Mouse (Mus musculus) lung, embryonic 14.5 days (tissue): Measurements from ENCODE around the gene Dgkh. TPM values are rescaled to one million over a fixed set of nuclear protein-coding genes. Genes with fewer than 3 reads are reported as not detected.
A peak's percentile ranks its signal among the peaks of the same experiment; 100 is the strongest.

Experiments
- ATAC-seq: fragments of 200-750 bp; cut with Nextera tagmentation; 2 replicates; pipeline ENCODE4 v1.8.0; 2017; ENCODE audit warnings: mild to moderate bottlenecking, moderate TSS enrichment, moderate library complexity; ENCODE audit not compliant: insufficient read depth
- DNase-seq: peaks from one replicate; pipeline ENCODE4 v3.0.0-alpha.2; 2015
- H3K27ac ChIP-seq: fragments of 300-500 bp; sonication (generic); 2 replicates; pipeline ENCODE4 v1.5.1; 2014; ENCODE audit warnings: low read depth, mild to moderate bottlenecking, moderate library complexity
- H3K27me3 ChIP-seq: fragments of 300-500 bp; sonication (generic); 2 replicates; pipeline ENCODE4 v1.6.1; 2014; ENCODE audit warnings: low read length, control low read depth; ENCODE audit not compliant: insufficient read depth
- H3K36me3 ChIP-seq: fragments of 300-500 bp; sonication (generic); 2 replicates; pipeline ENCODE4 v1.6.1; 2014; ENCODE audit warnings: control low read depth; ENCODE audit not compliant: insufficient read depth
- H3K4me1 ChIP-seq: fragments of 300-500 bp; sonication (generic); 2 replicates; pipeline ENCODE4 v1.6.1; 2014; ENCODE audit warnings: antibody characterized with exemption, control low read depth; ENCODE audit not compliant: insufficient read depth
- H3K4me2 ChIP-seq: fragments of 300-500 bp; sonication (generic); 2 replicates; pipeline ENCODE4 v1.6.1; 2014; ENCODE audit warnings: mild to moderate bottlenecking
- H3K4me3 ChIP-seq: fragments of 300-500 bp; sonication (generic); 2 replicates; pipeline ENCODE4 v1.5.1; 2014; ENCODE audit warnings: low read depth, low read length
- H3K9ac ChIP-seq: fragments of 300-500 bp; sonication (generic); 2 replicates; pipeline ENCODE4 v1.6.1; 2014
- H3K9me3 ChIP-seq: fragments of 300-500 bp; sonication (generic); 2 replicates; pipeline ENCODE4 v1.6.1; 2016; ENCODE audit warnings: low read depth, low read length, control low read depth
- CTCF ChIP-seq: IDR thresholded peaks from 2 replicates; pipeline ENCODE4 v1.5.1; 2016; ENCODE audit warnings: antibody characterized with exemption, low read depth
- WGBS: fragments of 180-500 bp; shearing (Covaris S2); extraction: QIAGEN DNeasy Blood & Tissue Kit; methylation state at CpG from one replicate; pipeline ENCODE4 v1.1.7; 2014; 5-methylcytosine and 5-hydroxymethylcytosine counted together
- polyA plus RNA-seq: library from polyadenylated mRNA; unstranded; fragments of >200 nt; fragmentation: Nextera tagmentation; extraction: Ambion mirVana; gene quantifications from 2 replicates; pipeline ENCODE4 v1.2.1, GENCODE M21; 2014

Dgkh gene
- polyA plus RNA-seq, 1 experiment from 2014 or later, result 3.4 TPM

DNA sequence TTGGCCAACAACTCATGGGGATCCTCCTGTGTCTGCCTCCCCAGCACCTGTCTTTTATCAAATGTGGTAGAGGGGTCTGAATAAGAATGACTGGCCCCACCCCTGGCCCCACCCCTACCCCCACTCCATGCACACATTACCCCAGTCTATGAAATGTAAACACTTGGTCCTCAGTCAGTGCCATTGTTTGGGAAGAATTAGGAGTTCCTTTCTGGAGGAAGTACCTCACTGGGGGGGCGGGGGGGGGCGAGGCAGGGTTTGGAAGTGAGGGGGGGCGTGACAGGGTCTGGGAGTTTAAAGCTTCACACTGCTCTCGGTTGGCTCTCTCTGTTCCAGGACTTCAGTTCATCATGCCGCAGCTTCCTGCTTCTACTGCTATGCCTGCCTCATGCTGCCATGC, 10.5 kb downstream of the Dgkh start:
- no peak for DNase-seq
- no peak for ATAC-seq
- TF ChIP-seq CTCF, result no peak
- H3K36me3 ChIP-seq, result no peaks in the 10 kb centered on the region
- no peak overlapping the region for H3K27ac ChIP-seq
- H3K9me3 ChIP-seq, result no peaks in the 10 kb centered on the region
- H3K4me2 ChIP-seq, result no peak overlapping the region
- no peaks in the 10 kb centered on the region for H3K27me3 ChIP-seq
- no peak overlapping the region for H3K4me3 ChIP-seq
- WGBS, result 64% methylated on average over 5 of the region's 5 CpGs
- no peak overlapping the region for H3K9ac ChIP-seq
- 0 out of 2 replicates have a peak, but pooled peaks cover 4% of the 10 kb centered on the region for H3K4me1 ChIP-seq

DNA sequence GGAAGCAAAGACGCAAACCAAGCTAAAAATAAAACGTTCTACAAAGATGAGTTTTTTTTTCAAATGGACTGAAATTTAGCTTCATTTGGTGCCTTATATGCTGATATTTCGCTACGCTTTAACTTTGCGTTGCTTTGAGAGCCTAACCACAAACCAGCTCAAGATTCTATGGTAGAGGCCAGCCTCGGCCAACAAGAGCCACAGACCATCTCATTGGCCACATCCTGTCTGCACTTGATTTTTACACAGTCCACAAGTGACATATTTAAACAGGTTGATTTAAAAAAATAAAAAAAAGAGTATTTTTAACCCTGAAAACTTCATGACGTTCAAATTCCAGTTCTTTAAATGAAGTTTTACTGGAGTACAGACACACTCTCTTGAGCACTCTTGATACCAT, 16.5 kb downstream of the Dgkh start:
- H3K9ac ChIP-seq, result no peak overlapping the region
- WGBS, result 91% methylated on average over 7 of the region's 7 CpGs
- no peaks in the 10 kb centered on the region for H3K4me1 ChIP-seq
- H3K36me3 ChIP-seq, result no peaks in the 10 kb centered on the region
- H3K4me2 ChIP-seq, result no peak overlapping the region
- no peak for DNase-seq
- no peaks in the 10 kb centered on the region for H3K9me3 ChIP-seq
- no peak overlapping the region for H3K27ac ChIP-seq
- ATAC-seq, result no peak
- H3K4me3 ChIP-seq, result no peak overlapping the region
- H3K27me3 ChIP-seq, result no peaks in the 10 kb centered on the region
- TF ChIP-seq CTCF, result no peak

- no peak overlapping the region for H3K4me3 ChIP-seq
- H3K36me3 ChIP-seq, result no peaks in the 10 kb centered on the region
- peak; percentile 49; the same call in 1 of the 2 replicates for ATAC-seq
- no peak overlapping the region for H3K4me2 ChIP-seq
- 41% methylated on average over 20 of the region's 20 CpGs for WGBS
- no peak for TF ChIP-seq CTCF
- H3K27ac ChIP-seq, result peak overlapping the region; percentile 36; the same call in 1 of the 2 replicates
- no peaks in the 10 kb centered on the region for H3K9me3 ChIP-seq
- no peaks in the 10 kb centered on the region for H3K27me3 ChIP-seq
- no peaks in the 10 kb centered on the region for H3K4me1 ChIP-seq
- DNase-seq, result peak; percentile 39
- no peak overlapping the region for H3K9ac ChIP-seq
Measured at GRCm38 (mm10) chr14:78712565-78713148, 19.9 kb downstream of the Dgkh start.

- no peaks in the 10 kb centered on the region for H3K36me3 ChIP-seq
- H3K9ac ChIP-seq, result no peak overlapping the region
- no peak overlapping the region for H3K4me3 ChIP-seq
- ATAC-seq (no peak), DNase-seq (no peak)
- no peaks in the 10 kb centered on the region for H3K9me3 ChIP-seq
- no peak for TF ChIP-seq CTCF
- no peaks in the 10 kb centered on the region for H3K4me1 ChIP-seq
- H3K4me2 ChIP-seq, result no peak overlapping the region
- 62% methylated on average over 4 of the region's 4 CpGs for WGBS
- H3K27ac ChIP-seq, result no peak overlapping the region
- no peaks in the 10 kb centered on the region for H3K27me3 ChIP-seq
Measured at GRCm38 (mm10) chr14:78710647-78711046, 21.9 kb downstream of the Dgkh start.

DNA sequence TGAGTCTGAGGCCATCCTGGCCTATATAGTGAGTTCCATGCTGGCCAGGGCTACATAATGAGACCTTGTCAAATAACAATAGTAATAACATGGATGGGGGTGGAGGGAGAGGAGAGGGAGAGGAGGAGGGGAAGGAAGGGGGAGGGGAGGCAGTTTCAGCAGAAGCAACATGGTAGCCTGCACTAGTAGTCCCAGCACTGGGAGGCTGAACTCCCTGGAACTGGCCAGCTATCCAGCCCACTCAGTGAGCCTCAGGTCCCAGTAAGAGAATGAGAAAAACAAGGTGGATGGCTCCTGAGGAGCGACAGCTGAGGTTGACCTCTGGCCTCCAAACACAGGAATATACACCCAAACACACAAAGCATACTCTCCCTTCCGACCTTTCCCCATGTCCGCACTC, 27.0 kb downstream of the Dgkh start:
- no peaks in the 10 kb centered on the region for H3K36me3 ChIP-seq
- DNase-seq (no peak), ATAC-seq (no peak)
- H3K27me3 ChIP-seq, result no peaks in the 10 kb centered on the region
- H3K9ac ChIP-seq, result no peak overlapping the region
- no peak overlapping the region for H3K27ac ChIP-seq
- no peak overlapping the region for H3K4me3 ChIP-seq
- H3K4me1 ChIP-seq, result peaks cover 5% of the 10 kb centered on the region
- no peak for TF ChIP-seq CTCF
- WGBS, result 62% methylated on average over 3 of the region's 3 CpGs
- no peak overlapping the region for H3K4me2 ChIP-seq
- no peaks in the 10 kb centered on the region for H3K9me3 ChIP-seq

- Histone ChIP-seq H3K27me3 (no peaks in the 10 kb centered on the region), H3K9ac (no peak overlapping the region), H3K9me3 (no peaks in the 10 kb centered on the region), H3K4me3 (no peak overlapping the region), H3K27ac (no peak overlapping the region), H3K36me3 (no peaks in the 10 kb centered on the region), H3K4me1 (peaks cover 9% of the 10 kb centered on the region), H3K4me2 (no peak overlapping the region)
- TF ChIP-seq CTCF, result no peak
- no peak for ATAC-seq
- WGBS, result 73% methylated on average over 4 of the region's 4 CpGs
- no peak for DNase-seq
Measured at GRCm38 (mm10) chr14:78703989-78704388, 28.6 kb downstream of the Dgkh start.

DNA sequence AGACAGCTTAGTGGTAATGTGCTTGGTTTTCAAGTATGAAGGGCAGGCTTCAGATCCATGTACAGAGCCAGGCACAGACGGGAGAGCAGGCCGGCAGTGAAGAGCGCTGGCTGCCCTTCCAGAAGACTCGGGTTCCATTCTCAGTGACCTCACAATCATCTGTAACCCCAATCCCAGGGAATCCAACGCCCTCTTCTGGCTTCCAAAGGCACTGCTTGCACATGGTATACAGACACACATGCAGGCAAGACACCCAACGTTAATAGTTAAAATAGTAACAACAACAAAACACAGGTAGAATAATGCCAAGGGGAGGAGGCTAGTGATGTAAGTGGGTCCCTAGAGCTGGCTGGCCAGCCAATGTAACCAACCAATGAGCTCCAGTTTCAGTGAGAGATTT, 29.2 kb downstream of the Dgkh start:
- 82% methylated on average over 6 of the region's 6 CpGs for WGBS
- no peak for DNase-seq
- TF ChIP-seq CTCF, result no peak

More for the DNA sequence above, 29.2 kb downstream of the Dgkh start:
- no peak for ATAC-seq
- Histone ChIP-seq H3K9ac (no peak overlapping the region), H3K9me3 (no peaks in the 10 kb centered on the region), H3K27ac (no peak overlapping the region), H3K4me2 (no peak overlapping the region), H3K4me1 (peaks cover 9% of the 10 kb centered on the region), H3K4me3 (no peak overlapping the region), H3K27me3 (no peaks in the 10 kb centered on the region), H3K36me3 (no peaks in the 10 kb centered on the region)
